Mouse (Mus musculus) liver (tissue): ENCODE measurements around the gene Sema4b.

Source experiments
- DNase-seq: peaks from one replicate; pipeline ENCODE4 v3.0.0-alpha.2; 2020; ENCODE audit warnings: mixed read lengths

The Sema4b gene

DNA sequence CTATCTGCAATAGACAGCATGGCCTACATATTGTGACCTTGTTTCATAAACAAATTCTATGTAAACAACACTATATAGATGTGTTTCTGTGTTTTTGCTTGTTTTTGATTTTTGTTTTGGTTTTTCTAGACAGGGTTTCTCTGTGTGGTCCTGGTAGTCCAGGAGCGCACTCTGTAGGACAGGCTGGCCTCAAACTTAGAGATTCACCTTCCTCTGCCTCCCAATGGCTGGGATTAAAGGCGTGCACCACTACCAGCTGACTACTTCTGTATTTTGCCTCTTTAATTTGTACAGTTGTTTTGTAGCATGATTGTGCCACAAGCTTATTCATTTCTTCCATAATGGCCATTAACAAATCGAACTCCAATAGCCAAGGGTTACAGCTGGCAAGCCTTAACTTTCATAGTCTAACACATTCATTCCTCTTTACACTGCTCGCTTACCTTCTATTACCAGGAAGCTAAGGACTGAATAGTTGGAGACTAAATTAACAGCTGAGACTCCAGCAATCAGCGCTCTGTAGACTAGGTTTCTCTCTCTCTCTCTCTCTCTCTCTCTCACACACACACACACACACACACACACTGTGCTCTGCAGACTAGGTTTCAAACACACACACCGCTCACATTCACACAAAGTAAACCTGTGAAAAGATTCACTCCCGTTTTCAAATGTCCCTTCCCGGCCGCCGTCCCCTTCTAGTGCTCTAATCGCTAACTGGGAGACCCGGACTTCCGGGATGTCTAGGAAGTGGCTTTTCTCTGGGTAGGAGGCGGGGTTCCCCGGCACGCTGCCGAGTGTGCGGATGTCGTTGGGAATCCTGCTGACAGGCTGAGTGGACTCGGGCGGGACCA lies 82.5 kb downstream of the Sema4b start, which contains the start of gene Vps33b:
Gene Vps33b, plus strand, starts transcription at position 753 of the 854 bp plus-strand sequence.
- DNase-seq, result peak; percentile 95

DNA sequence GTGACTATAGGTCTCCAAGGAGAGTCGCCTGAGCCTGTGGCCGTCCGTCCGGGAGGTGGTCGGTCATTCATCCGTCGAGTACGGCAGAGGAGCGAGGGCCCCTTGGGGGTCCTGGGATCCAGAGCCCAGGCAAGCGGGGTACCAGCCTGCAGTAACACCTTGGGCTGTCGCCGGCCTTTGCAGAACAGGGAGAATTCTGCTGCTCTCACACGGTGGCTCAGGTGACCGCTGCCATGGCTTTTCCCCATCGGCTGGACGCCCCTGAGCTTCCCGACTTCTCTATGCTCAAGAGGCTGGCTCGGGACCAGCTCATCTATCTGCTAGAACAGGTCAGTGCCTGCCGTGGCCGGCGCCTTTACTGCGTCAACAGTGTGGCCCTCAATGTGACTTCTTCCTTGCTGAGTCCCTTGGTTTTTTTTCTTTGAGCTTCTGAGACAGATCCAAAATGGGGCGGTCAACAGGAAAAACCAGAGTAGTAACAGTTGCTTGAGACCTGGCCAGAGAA lies 83.2 kb downstream of the Sema4b start:
- DNase-seq, result peak; percentile 59

DNA sequence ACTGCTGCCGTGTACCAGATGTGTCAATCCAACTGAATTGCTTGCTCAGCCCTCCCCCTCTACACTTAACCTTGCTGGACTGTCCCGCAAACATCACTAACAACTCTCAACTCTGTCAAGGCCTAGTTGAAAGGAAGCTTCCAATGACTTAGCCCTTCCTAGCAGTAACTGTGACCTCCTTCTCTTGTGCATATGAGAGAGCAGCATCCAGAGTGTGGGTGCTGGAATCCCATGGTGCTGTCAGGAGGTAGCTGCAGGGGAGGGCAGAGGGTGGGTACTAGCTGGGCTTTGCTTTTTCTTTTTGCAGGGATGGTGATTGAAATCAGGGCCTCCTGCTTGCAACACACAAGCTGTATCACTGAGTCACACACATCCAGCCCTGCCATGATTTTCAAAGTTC lies 86.8 kb downstream of the Sema4b start:
- DNase-seq, result no peak
